Comparison of ENCODE assay signal across 12 mouse cellular contexts in genomic region chr1:127238871-127239314, GRCm38 (mm10). TPM values are rescaled to one million over a fixed set of nuclear protein-coding genes. Genes with fewer than 3 reads are reported as not detected.
DNase-seq lines count a peak whose midpoint lies in the region; ATAC-seq and TF ChIP-seq lines count a peak whose summit lies in the region.
"Had no signal": no experiment of that assay in that cellular context is flagged by ENCODE, and none has a peak within 500 bp of the region (broad histone marks: within the 10 kb centered on the region; RNA-seq: fewer than 3 reads in every experiment).

No protein-coding gene starts in this region.

- TF ChIP-seq POLR2A in thymus, adult 2 months (IDR thresholded peaks at IDR 0.05; ENCODE audit: control insufficient read depth, extremely low read depth, insufficient read depth, low read length, poor library complexity), result no peak

- no peak for DNase-seq in thymus, adult 2 months
- DNase-seq in thymus, adult 18-20 months, result no peak
- DNase-seq in liver, postnatal 0 days, result no peak
- no peak for DNase-seq in adrenal gland, adult 18-20 months (ENCODE audit: low spot score in 2 of 2)
- DNase-seq in right cerebral cortex, postnatal 4 days, result no peak
- DNase-seq in ovary, postnatal 10 days (ENCODE audit: low spot score), result no peak
- DNase-seq: cerebellum, adult 11-12 months; gastrocnemius, postnatal 36 days; spleen, adult 18-20 months had no signal

- 0 out of 2 replicates have a peak overlapping the region, but pooled peaks have one; percentile 14 for H3K27ac ChIP-seq in forebrain, embryonic 12.5 days
- no peak overlapping the region; the same call in 1 of the 2 replicates for H3K27ac ChIP-seq in forebrain, embryonic 15.5 days (replicated peaks)
- H3K27ac ChIP-seq in thymus, adult 2 months (ENCODE audit: control insufficient read depth, insufficient read depth, low read length), result no peak overlapping the region
- no peak overlapping the region for H3K27ac ChIP-seq in liver, postnatal 0 days (ENCODE audit: low read depth)
- H3K27ac ChIP-seq: lung, embryonic 15.5 days had no signal

- no peak overlapping the region for H3K4me2 ChIP-seq in forebrain, embryonic 12.5 days
- no peak overlapping the region for H3K4me2 ChIP-seq in forebrain, embryonic 15.5 days (replicated peaks)
- no peak overlapping the region for H3K4me2 ChIP-seq in liver, postnatal 0 days (ENCODE audit: low read depth, low read length)
- H3K4me2 ChIP-seq: lung, embryonic 15.5 days had no signal

- H3K27me3 ChIP-seq in forebrain, embryonic 12.5 days, result no peaks in the 10 kb centered on the region
- no peaks in the 10 kb centered on the region for H3K27me3 ChIP-seq in forebrain, embryonic 15.5 days
- H3K27me3 ChIP-seq in thymus, adult 2 months (ENCODE audit: control insufficient read depth, insufficient read depth, low read length), result no peaks in the 10 kb centered on the region
- H3K27me3 ChIP-seq in liver, postnatal 0 days (ENCODE audit: insufficient read depth, low read length), result no peaks in the 10 kb centered on the region
- H3K27me3 ChIP-seq: lung, embryonic 15.5 days had no signal

- ATAC-seq in forebrain, embryonic 12.5 days (ENCODE audit: low FRiP score), result peak; percentile 42
- no peak; the same call in 1 of the 2 replicates for ATAC-seq in forebrain, embryonic 15.5 days (replicated peaks)
- ATAC-seq in liver, postnatal 0 days, result no peak

- H3K4me3 ChIP-seq in forebrain, embryonic 12.5 days (replicated peaks), result no peak overlapping the region
- no peak overlapping the region for H3K4me3 ChIP-seq in forebrain, embryonic 15.5 days
- no peak overlapping the region for H3K4me3 ChIP-seq in thymus, adult 2 months (ENCODE audit: control insufficient read depth, insufficient read depth, low read length)
- no peak overlapping the region for H3K4me3 ChIP-seq in liver, postnatal 0 days (ENCODE audit: low read depth, low read length)
- H3K4me3 ChIP-seq: lung, embryonic 15.5 days had no signal

- H3K9me3 ChIP-seq in forebrain, embryonic 12.5 days, result no peaks in the 10 kb centered on the region
- no peaks in the 10 kb centered on the region for H3K9me3 ChIP-seq in forebrain, embryonic 15.5 days
- H3K9me3 ChIP-seq in liver, postnatal 0 days (ENCODE audit: low read length), result no peaks in the 10 kb centered on the region
- H3K9me3 ChIP-seq: lung, embryonic 15.5 days had no signal

- H3K36me3 ChIP-seq in forebrain, embryonic 12.5 days (replicated peaks), result no peaks in the 10 kb centered on the region
- no peaks in the 10 kb centered on the region for H3K36me3 ChIP-seq in forebrain, embryonic 15.5 days
- no peaks in the 10 kb centered on the region for H3K36me3 ChIP-seq in thymus, adult 2 months (ENCODE audit: control insufficient read depth, insufficient read depth, low read length)
- H3K36me3 ChIP-seq in liver, postnatal 0 days (replicated peaks; ENCODE audit: insufficient read depth, low read length), result no peaks in the 10 kb centered on the region
- H3K36me3 ChIP-seq: lung, embryonic 15.5 days had no signal

- H3K4me1 ChIP-seq in forebrain, embryonic 12.5 days, result peaks cover 17% of the 10 kb centered on the region
- H3K4me1 ChIP-seq in forebrain, embryonic 15.5 days, result 0 out of 2 replicates have a peak, but pooled peaks cover 4% of the 10 kb centered on the region
- peaks cover 40% of the 10 kb centered on the region for H3K4me1 ChIP-seq in thymus, adult 2 months (replicated peaks; ENCODE audit: control insufficient read depth, insufficient read depth, low read length)
- peaks cover 14% of the 10 kb centered on the region for H3K4me1 ChIP-seq in liver, postnatal 0 days (ENCODE audit: insufficient read depth)
- H3K4me1 ChIP-seq: lung, embryonic 15.5 days had no signal

- 32% methylated on average over 6 of the region's 6 CpGs for WGBS in forebrain, embryonic 12.5 days
- whole genome bisulfite sequencing in forebrain, embryonic 15.5 days, result 35% methylated on average over 6 of the region's 6 CpGs
- 95% methylated on average over 6 of the region's 6 CpGs for WGBS in thymus, adult 2 months
- 70% methylated on average over 6 of the region's 6 CpGs for WGBS in liver, postnatal 0 days (ENCODE audit: insufficient replicate concordance)

- no peak for TF ChIP-seq EP300 in liver, postnatal 0 days (IDR thresholded peaks at IDR 0.05; ENCODE audit: low read depth)

- no peak overlapping the region for H3K9ac ChIP-seq in forebrain, embryonic 12.5 days
- H3K9ac ChIP-seq in forebrain, embryonic 15.5 days (replicated peaks), result no peak overlapping the region
- no peak overlapping the region for H3K9ac ChIP-seq in liver, postnatal 0 days (replicated peaks)
- H3K9ac ChIP-seq: lung, embryonic 15.5 days had no signal

- peak; percentile 15; the same call in 1 of the 2 replicates for TF ChIP-seq CTCF in thymus, adult 2 months (IDR thresholded peaks at IDR 0.05; ENCODE audit: borderline replicate concordance, control insufficient read depth, extremely low read depth, insufficient read depth, low read length, poor library complexity)
- peak; percentile 50 for TF ChIP-seq CTCF in liver, postnatal 0 days (IDR thresholded peaks at IDR 0.05; ENCODE audit: low read depth)

RNA-seq across cellular contexts. Expression of gene Mgat5, which starts 34.1 kb away (rescaled TPM):
- polyA plus RNA-seq in forebrain, embryonic 12.5 days (2016; fragmentation: Nextera tagmentation; extraction: Ambion mirVana), result 9.7 and 10.5 TPM in 2 replicates
- polyA plus RNA-seq in forebrain, embryonic 15.5 days (2015; fragmentation: Nextera tagmentation; extraction: Ambion mirVana), result 12.3 and 12.6 TPM in 2 replicates
- 24.1 and 24.6 TPM in 2 replicates for polyA plus RNA-seq in thymus, adult 2 months (2012; rRNA removed)
- 0.69 and 0.86 TPM in 2 replicates for polyA plus RNA-seq in liver, postnatal 0 days (2015; fragmentation: Nextera tagmentation; extraction: Ambion mirVana)
- total RNA-seq in adrenal gland, adult 18-20 months (2021), result 10 to 100 TPM; 11.8 to 13.5 TPM
